Mouse (Mus musculus): ENCODE results near the gene Agps.

Gene Agps

GRCm38 (mm10) chr2:75831881-75832633 is at the start of gene Agps:
TSS of gene Agps (plus strand) at chr2:75832177.
- DNase-seq: peak; percentile 87 to 90

- DNase-seq: peak in 1 of 2 experiments; percentile 56
These were observed 45.9 kb upstream of the Agps start for GRCm38 (mm10) chr2:75786075-75786474.

GRCm38 (mm10) chr2:75788511-75788910 is 43.5 kb upstream of the Agps start:
- no peak for DNase-seq

- no peak for DNase-seq
These were observed 41.9 kb upstream of the Agps start for GRCm38 (mm10) chr2:75789959-75790523.

- no peak for DNase-seq
These were observed 40.2 kb upstream of the Agps start for GRCm38 (mm10) chr2:75791561-75792308.

- peak; percentile 26 to 49 for DNase-seq
These were observed 39.4 kb upstream of the Agps start for GRCm38 (mm10) chr2:75792377-75793203.

- DNase-seq: no peak
These were observed 35.8 kb upstream of the Agps start for GRCm38 (mm10) chr2:75796181-75796580.

GRCm38 (mm10) chr2:75798434-75798970 is 33.5 kb upstream of the Agps start:
- DNase-seq: no peak

GRCm38 (mm10) chr2:75805767-75806166 is 26.2 kb upstream of the Agps start:
- no peak for DNase-seq

- DNase-seq: no peak
These were observed 25.1 kb upstream of the Agps start for GRCm38 (mm10) chr2:75806891-75807290.

GRCm38 (mm10) chr2:75807460-75807859 is 24.5 kb upstream of the Agps start:
- DNase-seq: no peak

GRCm38 (mm10) chr2:75814880-75815279 is 17.1 kb upstream of the Agps start:
- no peak for DNase-seq

- no peak for DNase-seq
These were observed 16.5 kb upstream of the Agps start for GRCm38 (mm10) chr2:75815521-75815920.

GRCm38 (mm10) chr2:75816673-75817072 is 15.3 kb upstream of the Agps start:
- no peak for DNase-seq

- no peak for DNase-seq
These were observed 13.3 kb upstream of the Agps start for GRCm38 (mm10) chr2:75818719-75819118.

GRCm38 (mm10) chr2:75819796-75820195 is 12.2 kb upstream of the Agps start:
- no peak for DNase-seq

- DNase-seq: no peak
These were observed 9.8 kb upstream of the Agps start for GRCm38 (mm10) chr2:75821971-75822751.

- DNase-seq: no peak
These were observed 8.2 kb upstream of the Agps start for GRCm38 (mm10) chr2:75823736-75824135.

GRCm38 (mm10) chr2:75824144-75824543 is 7.8 kb upstream of the Agps start:
- DNase-seq: no peak

- no peak for DNase-seq
These were observed 7.1 kb upstream of the Agps start for GRCm38 (mm10) chr2:75824846-75825245.

GRCm38 (mm10) chr2:75825603-75826002 is 6.4 kb upstream of the Agps start:
- DNase-seq: no peak

Data from spleen, adult 18-20 months (tissue).